Mouse (Mus musculus) MEL (cell line): ENCODE data around the gene Srsf12. TPM values are rescaled to one million over a fixed set of nuclear protein-coding genes. Genes with fewer than 3 reads are reported as not detected.

Source experiments
- DNase-seq: peaks from one replicate; pipeline ENCODE4 v3.0.0; 2011; ENCODE audit warnings: low read depth, low spot score
- H3K27ac ChIP-seq: 2 replicates; pipeline ENCODE4 v1.5.1; 2012; ENCODE audit warnings: low read depth, mild to moderate bottlenecking, control low read depth, low read length, moderate library complexity; ENCODE audit not compliant: control insufficient read depth
- H3K27me3 ChIP-seq, 2 experiments: fragments of 150-350 bp in 1 of 2; sonication (generic) in 1 of 2; 2 replicates each; pipeline ENCODE4 v1.6.1; 2012; ENCODE audit warnings: low read length in 2 of 2, mild to moderate bottlenecking in 2 of 2, improper control_type of control experiment in 1 of 2, moderate library complexity in 1 of 2; ENCODE audit not compliant: insufficient read depth in 2 of 2, control insufficient read depth in 1 of 2
- H3K36me3 ChIP-seq, 2 experiments: 2 replicates each; pipeline ENCODE4 v1.6.1; 2012 to 2014; ENCODE audit warnings: low read length in 2 of 2, improper control_type of control experiment in 1 of 2, inconsistent platforms in 1 of 2, mild to moderate bottlenecking in 1 of 2; ENCODE audit not compliant: insufficient read depth in 2 of 2, control insufficient read depth in 1 of 2
- H3K4me1 ChIP-seq, 2 experiments: fragments of 150-350 bp in 1 of 2; sonication (generic) in 1 of 2; 2 replicates each; pipeline ENCODE4 v1.6.1; 2012; ENCODE audit warnings: low read length in 2 of 2, improper control_type of control experiment in 1 of 2, mild to moderate bottlenecking in 1 of 2; ENCODE audit not compliant: insufficient read depth in 2 of 2, control insufficient read depth in 1 of 2
- H3K4me3 ChIP-seq, 2 experiments: fragments of 150-350 bp in 1 of 2; sonication (generic) in 1 of 2; 2 replicates each; pipeline ENCODE4 v1.5.1; 2012; ENCODE audit warnings: low read depth in 2 of 2, low read length in 2 of 2, mild to moderate bottlenecking in 2 of 2, moderate library complexity in 2 of 2, control low read depth in 1 of 2, improper control_type of control experiment in 1 of 2; ENCODE audit not compliant: control insufficient read depth in 1 of 2, insufficient read depth in 1 of 2
- H3K79me2 ChIP-seq: 2 replicates; pipeline ENCODE4 v1.6.1; 2012; ENCODE audit warnings: mild to moderate bottlenecking, low read length, moderate library complexity; ENCODE audit not compliant: control insufficient read depth, poor library complexity, insufficient read depth
- H3K9ac ChIP-seq: 2 replicates; pipeline ENCODE4 v1.6.1; 2012; ENCODE audit warnings: low read depth, mild to moderate bottlenecking, control low read depth, low read length, moderate library complexity; ENCODE audit not compliant: control insufficient read depth, poor library complexity, severe bottlenecking
- H3K9me3 ChIP-seq: fragments of 150-350 bp; sonication (generic); replicated peaks from 2 replicates; pipeline ENCODE4 v1.6.1; 2012; ENCODE audit warnings: mild to moderate bottlenecking, low read length, improper control_type of control experiment, moderate library complexity; ENCODE audit not compliant: insufficient read depth
- CHD1 ChIP-seq: IDR thresholded peaks from 2 replicates; pipeline ENCODE4 v1.6.1; 2012; ENCODE audit warnings: low read depth, mild to moderate bottlenecking, inconsistent platforms, low read length, improper control_type of control experiment
- CHD2 ChIP-seq: IDR thresholded peaks from 2 replicates; pipeline ENCODE4 v1.6.1; 2011; ENCODE audit warnings: low read length, improper control_type of control experiment
- ELF1 ChIP-seq: IDR thresholded peaks from 2 replicates; pipeline ENCODE4 v1.6.1; 2014; ENCODE audit warnings: low read depth, mild to moderate bottlenecking, inconsistent platforms, low read length, improper control_type of control experiment, moderate library complexity
- HCFC1 ChIP-seq: IDR thresholded peaks from 2 replicates; pipeline ENCODE4 v1.6.1; 2012; ENCODE audit warnings: low read depth, mild to moderate bottlenecking, inconsistent platforms, low read length, improper control_type of control experiment, moderate library complexity
- MYB ChIP-seq: IDR thresholded peaks from 2 replicates; pipeline ENCODE4 v1.6.1; 2011; ENCODE audit warnings: mild to moderate bottlenecking, low read depth, low read length, improper control_type of control experiment
- MYC ChIP-seq: IDR thresholded peaks from 2 replicates; pipeline ENCODE4 v1.6.1; 2011; ENCODE audit warnings: low read depth, mild to moderate bottlenecking, low read length, improper control_type of control experiment, moderate library complexity
- NELFE ChIP-seq: IDR thresholded peaks from 2 replicates; pipeline ENCODE4 v1.6.1; 2011; ENCODE audit warnings: low read depth, low read length, improper control_type of control experiment
- POLR2AphosphoS5 ChIP-seq: IDR thresholded peaks from 2 replicates; pipeline ENCODE4 v1.6.1; 2012; ENCODE audit warnings: low read depth, borderline replicate concordance, mild to moderate bottlenecking, inconsistent platforms, low read length, moderate library complexity, mixed read lengths
- SIN3A ChIP-seq: IDR thresholded peaks from 2 replicates; pipeline ENCODE4 v1.6.1; 2012; ENCODE audit warnings: low read length, improper control_type of control experiment, inconsistent platforms
- SMC3 ChIP-seq: IDR thresholded peaks from 2 replicates; pipeline ENCODE4 v1.6.1; 2011; ENCODE audit warnings: low read depth, low read length, improper control_type of control experiment
- TAL1 ChIP-seq: IDR thresholded peaks from 2 replicates; pipeline ENCODE4 v1.6.1; 2012; ENCODE audit warnings: mild to moderate bottlenecking, inconsistent platforms, low read length, moderate library complexity, mixed read lengths
- USF2 ChIP-seq, 2 experiments: IDR thresholded peaks; 2 replicates each; pipeline ENCODE4 v1.6.1; 2011 to 2012; ENCODE audit warnings: improper control_type of control experiment in 2 of 2, low read length in 2 of 2, borderline replicate concordance in 1 of 2, inconsistent platforms in 1 of 2, low read depth in 1 of 2, mild to moderate bottlenecking in 1 of 2; ENCODE audit not compliant: insufficient read depth in 1 of 2
- polyA plus RNA-seq, 2 experiments: library from polyadenylated mRNA; stranded (reverse) in 1 of 2; unstranded in 1 of 2; fragments of >175 nt in 1 of 2; fragments of >200 nt in 1 of 2; gene quantifications; 2 replicates each; pipeline versions ENCODE4 v1.2.1 to v1.2.4; 2012; ENCODE audit warnings: low replicate concordance in 2 of 2, low read depth in 1 of 2; ENCODE audit not compliant: insufficient read length in 2 of 2, insufficient read depth in 1 of 2, missing spikeins in 1 of 2
- total RNA-seq: library from RNA; depleted of rRNA; stranded (reverse); fragments of 300-350 nt; gene quantifications from 2 replicates; pipeline ENCODE4 v1.2.3, GENCODE M21; 2012

Srsf12 gene
- total and polyA plus RNA-seq, 3 experiments = not detected

DNA sequence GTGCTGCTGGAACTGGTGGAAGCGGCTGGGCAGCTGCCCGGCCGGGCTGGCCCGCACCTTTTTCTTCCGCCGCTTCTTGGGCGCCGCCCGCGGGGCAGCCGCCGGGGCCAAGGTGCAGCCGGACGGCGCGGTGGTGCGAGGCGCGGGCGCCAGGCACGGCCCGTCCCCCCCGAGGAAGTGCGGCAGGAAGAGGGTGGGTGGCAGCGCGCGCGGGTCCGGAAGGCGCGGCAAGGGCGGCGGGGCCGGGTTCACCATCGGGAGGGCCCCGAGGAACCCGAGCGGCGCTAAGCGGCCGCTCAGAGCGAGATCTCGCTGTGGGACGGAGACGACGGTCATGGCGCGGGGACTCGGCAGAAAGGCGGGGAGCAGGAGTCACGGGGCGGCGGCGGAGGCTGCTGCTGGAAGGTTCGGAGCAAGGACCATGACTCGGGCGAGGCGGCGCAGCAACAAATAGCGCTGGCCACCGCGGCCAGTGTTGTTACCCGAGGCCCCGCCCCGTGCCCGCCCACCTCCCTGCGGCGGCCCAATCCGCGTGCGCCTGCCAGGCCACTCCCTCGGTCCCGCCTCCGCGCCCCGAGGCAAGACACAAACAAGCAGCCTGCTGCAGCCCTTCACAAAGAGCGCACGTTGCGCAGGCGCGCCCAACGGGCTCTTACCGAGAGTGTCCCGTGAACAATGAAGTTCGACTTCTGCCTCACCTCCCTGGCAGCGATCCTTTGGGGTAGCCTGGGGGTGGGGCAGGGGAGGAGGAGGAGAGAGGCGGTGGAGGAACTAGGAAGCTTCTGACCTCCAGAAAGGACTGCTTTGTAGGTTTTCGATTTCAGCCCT, 39.5 kb downstream of the Srsf12 start (continued):
- no peak for TF ChIP-seq MYB
- TF ChIP-seq TAL1 = no peak
- peak; percentile 64; the same call in 1 of the 2 replicates for TF ChIP-seq POLR2AphosphoS5
- TF ChIP-seq NELFE = peak; percentile 62
- TF ChIP-seq HCFC1 = peak; percentile 27; the same call in 1 of the 2 replicates
- no peak for TF ChIP-seq MYC
- TF ChIP-seq SMC3 = no peak
- no peak; the same call in 1 of the 2 replicates for TF ChIP-seq ELF1
- no peak for TF ChIP-seq USF2 (IDR thresholded peaks at IDR 0.05; ENCODE audit: borderline replicate concordance in 1 of 2, insufficient read depth in 1 of 2, low read depth in 1 of 2, low read length in 2 of 2)

DNA sequence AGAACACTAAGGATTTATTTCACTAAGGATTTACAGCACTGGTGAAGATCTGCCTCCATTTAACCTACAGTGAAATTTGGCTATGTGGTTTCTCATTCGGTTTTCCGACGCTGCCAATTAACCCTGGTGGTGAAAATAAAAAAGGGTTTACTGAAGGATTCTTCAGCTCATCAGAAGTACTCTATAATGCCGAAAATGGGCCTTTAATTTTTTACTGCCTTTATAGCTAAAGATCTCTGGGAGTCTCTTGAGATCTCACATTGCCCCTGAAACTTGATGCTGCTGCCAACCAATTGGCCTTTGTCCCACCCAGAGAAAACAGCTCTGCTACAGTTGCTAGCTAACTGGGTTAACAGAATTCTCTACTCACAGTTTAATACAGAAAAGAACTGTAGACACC, 40.1 kb downstream of the Srsf12 start:
- H3K4me1 ChIP-seq = peaks cover 6 to 12% of the 10 kb centered on the region in 2 experiments; a peak in 3 of 4 replicates
- H3K36me3 ChIP-seq = peaks cover 7 to 14% of the 10 kb centered on the region in 2 experiments
- H3K27me3 ChIP-seq = no peaks in the 10 kb centered on the region
- peak overlapping the region; percentile 61 to 75 for H3K4me3 ChIP-seq
- no peaks in the 10 kb centered on the region for H3K9me3 ChIP-seq
- no peak for DNase-seq
- peaks cover 11% of the 10 kb centered on the region for H3K79me2 ChIP-seq
- H3K9ac ChIP-seq = peak overlapping the region; percentile 74
- TF ChIP-seq CHD2 (0 out of 2 replicates have a peak, but pooled peaks have one; percentile 12), NELFE (no peak; the same call in 1 of the 2 replicates), SIN3A (peak; percentile 7; the same call in 1 of the 2 replicates), POLR2AphosphoS5 (no peak), CHD1 (peak; percentile 91), HCFC1 (peak; percentile 29; the same call in 1 of the 2 replicates)
- peak overlapping the region; percentile 87 for H3K27ac ChIP-seq

DNA sequence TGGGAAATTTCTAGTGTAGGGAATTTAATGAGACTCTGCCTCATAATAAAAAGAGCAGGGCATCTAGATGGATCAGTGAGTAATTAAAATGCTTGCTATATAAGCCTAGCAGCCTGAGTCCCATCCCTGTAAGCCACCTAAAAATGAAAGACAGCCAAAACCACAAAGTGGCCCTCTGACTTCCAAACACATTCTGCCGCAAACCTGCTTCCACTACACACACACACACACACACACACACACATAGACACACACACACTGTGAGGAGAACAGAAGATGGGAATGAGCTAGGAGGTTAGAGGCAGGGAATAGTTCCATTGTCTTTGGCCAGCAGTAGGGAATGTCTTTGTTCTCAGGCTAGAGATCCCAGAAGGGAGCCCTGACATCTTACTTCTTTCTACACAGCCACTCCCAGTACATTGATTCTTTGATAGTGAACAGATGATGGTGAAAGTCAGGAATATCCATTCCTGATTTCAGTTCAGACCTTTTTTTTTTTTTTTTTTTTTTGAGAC, 41.0 kb downstream of the Srsf12 start:
- no peak for DNase-seq
- Histone ChIP-seq H3K27ac (no peak overlapping the region), H3K9me3 (no peaks in the 10 kb centered on the region), H3K79me2 (peaks cover 11% of the 10 kb centered on the region), H3K4me1 (peaks cover 6 to 12% of the 10 kb centered on the region in 2 experiments; a peak in 3 of 4 replicates), H3K4me3 (no peak overlapping the region; a peak in 1 of 4 replicates), H3K27me3 (no peaks in the 10 kb centered on the region; a peak in 1 of 4 replicates), H3K36me3 (peaks cover 7 to 14% of the 10 kb centered on the region in 2 experiments), H3K9ac (no peak overlapping the region; the same call in 1 of the 2 replicates)
- no peak for TF ChIP-seq SMC3
- no peak for TF ChIP-seq HCFC1
- TF ChIP-seq MYB = no peak
